Mouse (Mus musculus) kidney, postnatal 0 days (tissue): Measurements from ENCODE around the gene Fnbp1. TPM values are rescaled to one million over a fixed set of nuclear protein-coding genes. Genes with fewer than 3 reads are reported as not detected.

Source experiments
- ATAC-seq: fragments of 200-750 bp; cut with Nextera tagmentation; replicated peaks from 2 replicates; pipeline ENCODE4 v1.8.0; 2017; ENCODE audit warnings: low read depth, moderate number of reproducible peaks, moderate TSS enrichment, moderate library complexity; ENCODE audit not compliant: low FRiP score
- DNase-seq: peaks from one replicate; pipeline ENCODE4 v3.0.0-alpha.2; 2016; ENCODE audit warnings: low spot score
- H3K27ac ChIP-seq: fragments of 300-500 bp; sonication (generic); 2 replicates; pipeline ENCODE4 v1.5.1; 2014; ENCODE audit warnings: mild to moderate bottlenecking
- H3K27me3 ChIP-seq: fragments of 300-500 bp; sonication (generic); 2 replicates; pipeline ENCODE4 v1.6.1; 2014; ENCODE audit warnings: low read length, mixed read lengths; ENCODE audit not compliant: insufficient read depth
- H3K36me3 ChIP-seq: fragments of 300-500 bp; sonication (generic); 2 replicates; pipeline ENCODE4 v1.6.1; 2014; ENCODE audit warnings: low read length, mixed read lengths; ENCODE audit not compliant: insufficient read depth
- H3K4me1 ChIP-seq: fragments of 300-500 bp; sonication (generic); replicated peaks from 2 replicates; pipeline ENCODE4 v1.6.1; 2014; ENCODE audit warnings: antibody characterized with exemption, low read length, mixed read lengths; ENCODE audit not compliant: insufficient read depth
- H3K4me2 ChIP-seq: fragments of 300-500 bp; sonication (generic); 2 replicates; pipeline ENCODE4 v1.6.1; 2014; ENCODE audit warnings: mild to moderate bottlenecking, low read length, moderate library complexity, mixed read lengths
- H3K4me3 ChIP-seq: fragments of 300-500 bp; sonication (generic); replicated peaks from 2 replicates; pipeline ENCODE4 v1.5.1; 2014; ENCODE audit warnings: low read depth, low read length
- H3K9ac ChIP-seq: fragments of 300-500 bp; sonication (generic); 2 replicates; pipeline ENCODE4 v1.6.1; 2014; ENCODE audit warnings: low read depth, low read length
- H3K9me3 ChIP-seq: fragments of 300-500 bp; sonication (generic); replicated peaks from 2 replicates; pipeline ENCODE4 v1.6.1; 2016; ENCODE audit warnings: low read length, inconsistent platforms, mixed read lengths
- CTCF ChIP-seq: IDR thresholded peaks from 2 replicates; pipeline ENCODE4 v1.5.1; 2016; ENCODE audit warnings: antibody characterized with exemption, low read depth, mild to moderate bottlenecking, moderate library complexity
- WGBS: fragments of 180-500 bp; shearing (Covaris S2); extraction: QIAGEN DNeasy Blood & Tissue Kit; methylation state at CpG from one replicate; pipeline ENCODE4 v1.1.7; 2014; 5-methylcytosine and 5-hydroxymethylcytosine counted together
- polyA plus RNA-seq: library from polyadenylated mRNA; unstranded; fragments of >200 nt; fragmentation: Nextera tagmentation; extraction: Ambion mirVana; gene quantifications from 2 replicates; pipeline ENCODE4 v1.2.1, GENCODE M21; 2015

Fnbp1 gene
- polyA plus RNA-seq, 1 experiment from 2014 or later = 12.3 TPM

GRCm38 (mm10) chr2:31096119-31096518, 45.7 kb downstream of the Fnbp1 start:
- ATAC-seq = no peak

GRCm38 (mm10) chr2:31094565-31094964, 47.2 kb downstream of the Fnbp1 start:
- no peaks in the 10 kb centered on the region for H3K27me3 ChIP-seq
- no peaks in the 10 kb centered on the region for H3K9me3 ChIP-seq
- ATAC-seq (no peak), DNase-seq (no peak)
- no peak overlapping the region for H3K4me2 ChIP-seq
- H3K9ac ChIP-seq = no peak overlapping the region
- TF ChIP-seq CTCF = no peak
- H3K4me1 ChIP-seq = 0 out of 2 replicates have a peak, but pooled peaks cover 3% of the 10 kb centered on the region
- 0 out of 2 replicates have a peak overlapping the region, but pooled peaks have one; percentile 31 for H3K27ac ChIP-seq
- H3K4me3 ChIP-seq = no peak overlapping the region
- WGBS = 40% methylated on average over 5 of the region's 5 CpGs
- 0 out of 2 replicates have a peak, but pooled peaks cover 6% of the 10 kb centered on the region for H3K36me3 ChIP-seq

More at GRCm38 (mm10) chr2:31096119-31096518, 45.7 kb downstream of the Fnbp1 start:
- no peak for TF ChIP-seq CTCF
- H3K4me3 ChIP-seq = no peak overlapping the region
- no peak overlapping the region for H3K4me2 ChIP-seq
- H3K9ac ChIP-seq = no peak overlapping the region
- DNase-seq = peak; percentile 50
- H3K4me1 ChIP-seq = no peaks in the 10 kb centered on the region
- 0 out of 2 replicates have a peak, but pooled peaks cover 2% of the 10 kb centered on the region for H3K36me3 ChIP-seq
- H3K27ac ChIP-seq = no peak overlapping the region
- no peaks in the 10 kb centered on the region for H3K9me3 ChIP-seq
- H3K27me3 ChIP-seq = no peaks in the 10 kb centered on the region
- 42% methylated on average over 15 of the region's 15 CpGs for WGBS

DNA sequence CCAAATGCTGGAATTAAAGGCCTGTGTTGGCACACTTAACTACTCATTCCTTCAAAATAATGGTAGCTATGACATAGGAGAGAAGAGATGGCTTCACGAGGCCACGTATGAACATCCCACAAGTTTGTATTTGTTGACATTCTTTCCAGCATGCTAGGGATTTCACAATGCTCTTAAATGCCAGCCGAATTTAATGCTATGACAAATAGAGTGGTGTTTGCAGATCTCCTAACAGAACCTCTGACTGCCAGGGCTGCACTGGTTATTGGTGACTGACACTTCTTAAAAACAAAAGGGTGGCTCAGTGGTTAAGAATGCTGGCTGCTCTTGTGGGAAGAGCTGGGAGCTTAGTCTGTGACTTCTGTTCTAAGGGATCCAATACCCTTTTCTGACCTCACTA, 48.9 kb downstream of the Fnbp1 start:
- Histone ChIP-seq H3K4me3 (no peak overlapping the region), H3K4me2 (no peak overlapping the region), H3K27me3 (no peaks in the 10 kb centered on the region), H3K4me1 (peaks cover 14% of the 10 kb centered on the region), H3K9ac (no peak overlapping the region), H3K36me3 (0 out of 2 replicates have a peak, but pooled peaks cover 6% of the 10 kb centered on the region), H3K27ac (no peak overlapping the region), H3K9me3 (no peaks in the 10 kb centered on the region)
- DNase-seq (no peak), ATAC-seq (no peak)
- 90% methylated on average over 3 of the region's 3 CpGs for WGBS
- TF ChIP-seq CTCF = no peak

DNA sequence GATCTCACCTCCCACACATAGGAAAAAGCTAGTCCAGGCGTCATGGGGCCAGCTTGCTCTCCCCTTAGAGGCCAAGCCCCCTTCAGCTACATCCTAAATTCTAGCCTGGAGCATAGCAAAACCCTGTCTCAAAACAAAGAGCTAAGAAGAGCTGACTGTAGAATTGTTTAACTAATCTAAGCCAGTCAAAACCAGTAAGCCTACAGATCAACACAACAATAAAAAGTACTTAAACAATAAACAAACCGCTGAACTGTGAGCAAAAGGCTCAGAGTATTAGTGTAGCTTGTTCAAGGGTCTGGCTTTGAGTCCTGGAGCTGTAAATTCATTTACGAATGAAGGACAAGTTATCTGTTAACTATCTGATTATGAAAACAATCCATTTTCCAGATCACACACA, 50.6 kb downstream of the Fnbp1 start:
- WGBS = 54% methylated on average over 3 of the region's 3 CpGs
- no peak overlapping the region for H3K4me3 ChIP-seq
- no peak for TF ChIP-seq CTCF
- H3K9me3 ChIP-seq = no peaks in the 10 kb centered on the region
- H3K9ac ChIP-seq = no peak overlapping the region
- H3K27ac ChIP-seq = no peak overlapping the region
- H3K4me2 ChIP-seq = no peak overlapping the region
- DNase-seq = no peak
- 0 out of 2 replicates have a peak, but pooled peaks cover 6% of the 10 kb centered on the region for H3K36me3 ChIP-seq
- peaks cover 30% of the 10 kb centered on the region for H3K4me1 ChIP-seq
- H3K27me3 ChIP-seq = no peaks in the 10 kb centered on the region
- no peak for ATAC-seq

- H3K4me1 ChIP-seq = peaks cover 30% of the 10 kb centered on the region
- no peak overlapping the region for H3K4me3 ChIP-seq
- WGBS = 76% methylated on average over 16 of the region's 16 CpGs
- DNase-seq (no peak), ATAC-seq (no peak)
- 0 out of 2 replicates have a peak, but pooled peaks cover 6% of the 10 kb centered on the region for H3K36me3 ChIP-seq
- H3K27me3 ChIP-seq = no peaks in the 10 kb centered on the region
- TF ChIP-seq CTCF = no peak
- H3K9me3 ChIP-seq = no peaks in the 10 kb centered on the region
- H3K4me2 ChIP-seq = no peak overlapping the region
- no peak overlapping the region for H3K27ac ChIP-seq
- no peak overlapping the region for H3K9ac ChIP-seq
These were observed 52.2 kb downstream of the Fnbp1 start for GRCm38 (mm10) chr2:31089607-31090006.

- Histone ChIP-seq H3K36me3 (0 out of 2 replicates have a peak, but pooled peaks cover 8% of the 10 kb centered on the region), H3K9ac (no peak overlapping the region), H3K4me2 (no peak overlapping the region), H3K4me3 (no peak overlapping the region), H3K27ac (peak overlapping the region; percentile 50; the same call in 1 of the 2 replicates), H3K9me3 (no peaks in the 10 kb centered on the region), H3K27me3 (no peaks in the 10 kb centered on the region), H3K4me1 (peaks cover 30% of the 10 kb centered on the region)
- ATAC-seq (no peak), DNase-seq (no peak)
- no peak for TF ChIP-seq CTCF
- 80% methylated on average over 8 of the region's 8 CpGs for WGBS
These were observed 52.9 kb downstream of the Fnbp1 start for GRCm38 (mm10) chr2:31088871-31089270.
